ENCODE assay signal across 13 mouse cellular contexts in genomic region chr7:67989376-67989775, GRCm38 (mm10).
"Had no signal": no experiment of that assay in that cellular context is flagged by ENCODE, and none has a peak within 500 bp of the region (broad histone marks: within the 10 kb centered on the region; RNA-seq: fewer than 3 reads in every experiment).

No protein-coding gene starts in this region.

- DNase-seq: kidney, adult 18-20 months; kidney, adult 9 months; kidney, postnatal 14 days; kidney, postnatal 4 days; layer of hippocampus, adult 9-11 months; liver; lung, adult 18-20 months; lung, postnatal 10 days; lung, postnatal 36 days; thymus, adult 18-20 months; thymus, postnatal 14 days had no signal

- ATAC-seq: liver, embryonic 12.5 days; midbrain, embryonic 15.5 days had no signal
